Mouse (Mus musculus) erythroid progenitor cell, adult 5-6 weeks (primary cell): ENCODE measurements at regions not wholly inside any gene's neighbourhood (a gene's known extent, or its start where the extent isn't known, plus 50 kb on each side); places are given as distances from the start of the nearest gene placed in this dataset.
"Not testable (repeated sequence)": the region's sequence is repeated elsewhere in the genome, so short reads cannot be mapped to it uniquely, and the experiment has no call there.

ENCODE experiments used
- ATAC-seq: replicated peaks from 2 replicates; pipeline ENCODE4 v1.8.0; 2016; ENCODE audit warnings: moderate number of reproducible peaks, mild to moderate bottlenecking, moderate TSS enrichment, inconsistent platforms; ENCODE audit not compliant: poor library complexity, low FRiP score, severe bottlenecking

DNA sequence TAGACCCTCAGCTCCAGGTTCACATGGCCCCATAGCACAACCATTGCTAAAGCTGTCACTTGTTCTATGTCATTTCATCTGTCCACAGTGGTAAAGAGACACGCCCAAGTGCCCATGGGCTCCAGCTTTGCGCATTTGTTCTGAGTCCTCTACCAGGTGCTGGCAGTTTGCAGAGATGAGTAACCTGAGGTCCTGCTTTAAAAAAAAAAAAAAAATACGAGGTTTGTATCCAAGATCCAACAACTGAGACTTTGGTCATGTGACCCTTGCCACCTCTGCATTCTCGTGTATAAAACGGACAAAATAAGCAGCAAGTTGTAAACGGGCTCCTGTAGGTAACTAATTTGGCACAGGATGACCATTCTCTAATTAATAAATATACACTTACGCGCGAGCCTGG is 79.9 kb downstream of the Cpn2 start:
- no peak for ATAC-seq

DNA sequence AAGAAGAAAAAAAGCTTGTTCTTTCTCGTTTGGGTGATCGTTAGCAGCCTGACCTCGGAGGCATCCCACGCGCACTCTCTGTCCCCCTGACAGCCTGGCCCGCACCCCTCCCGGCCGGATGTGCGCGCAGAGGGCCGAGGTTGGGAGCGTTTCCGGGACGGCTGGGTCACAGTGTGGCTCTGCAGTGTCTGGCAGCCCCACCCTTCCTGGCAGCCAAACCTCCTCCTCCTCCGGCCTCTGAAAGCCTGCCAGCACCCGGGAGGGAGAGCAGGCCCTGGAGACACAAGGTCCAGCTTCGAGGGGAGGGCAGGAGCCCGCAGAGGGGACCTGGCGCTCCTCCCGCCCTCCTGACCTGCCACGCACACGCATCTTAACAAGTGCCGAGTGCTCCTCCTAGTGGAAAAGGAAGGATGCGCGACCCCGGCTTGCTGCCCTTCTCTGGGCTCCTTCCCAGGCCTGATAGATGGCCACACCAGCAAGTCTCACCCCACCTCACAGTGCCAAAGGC is 79.3 kb downstream of the Cpn2 start:
- no peak; the same call in 1 of the 2 replicates for ATAC-seq

DNA sequence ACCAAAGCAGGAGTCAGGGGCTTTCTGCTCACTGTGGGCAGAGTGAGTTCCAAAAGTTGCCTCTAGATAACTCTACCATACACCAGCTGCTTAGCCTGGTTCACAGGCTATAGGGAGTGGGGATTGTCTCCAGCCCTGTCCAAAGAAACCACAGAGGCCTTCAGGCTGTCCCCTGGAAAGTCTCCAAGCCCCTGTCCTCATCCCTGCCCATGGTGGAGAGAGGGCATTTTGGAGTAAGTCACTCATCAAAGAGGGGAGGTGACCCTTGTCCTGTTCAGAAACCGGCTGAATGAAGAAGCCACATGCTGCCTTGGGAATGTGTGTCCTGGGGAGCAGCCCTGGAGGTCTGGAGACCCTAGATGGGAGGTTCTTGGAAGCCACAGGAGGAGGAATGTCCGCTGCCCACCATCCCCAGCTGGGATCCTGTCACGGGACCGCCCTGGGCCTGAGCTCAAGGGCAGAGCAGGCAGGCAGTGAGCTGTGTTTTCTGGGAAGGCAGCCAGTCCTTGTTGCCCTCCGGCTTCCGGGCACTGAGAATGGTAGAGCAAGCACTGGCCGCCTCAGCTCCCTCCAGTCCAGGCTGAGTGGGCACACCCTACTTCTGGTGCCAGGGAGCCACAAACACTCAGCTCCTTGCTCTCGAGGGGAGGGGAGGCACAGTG is 78.4 kb downstream of the Cpn2 start:
- no peak for ATAC-seq

DNA sequence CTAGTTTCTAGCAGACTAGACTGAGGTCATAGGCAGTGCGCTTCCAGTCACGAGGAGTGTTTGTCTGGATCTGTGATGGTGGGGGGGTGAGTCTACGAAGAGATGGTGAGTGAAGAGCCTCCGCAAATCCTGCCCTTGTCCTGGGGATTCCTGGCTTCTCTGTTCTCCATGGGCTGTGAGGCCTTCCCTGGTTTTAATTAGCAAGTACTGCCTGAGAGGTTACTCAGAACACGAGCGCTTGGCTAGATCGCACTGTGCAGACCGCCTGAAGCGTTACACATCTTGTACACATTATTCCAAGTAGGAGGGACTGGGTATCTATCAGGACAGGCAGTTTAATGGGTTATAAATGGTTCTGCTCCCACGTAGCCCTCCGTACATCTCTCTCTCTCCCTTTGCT is 76.9 kb downstream of the Cpn2 start:
- no peak for ATAC-seq

DNA sequence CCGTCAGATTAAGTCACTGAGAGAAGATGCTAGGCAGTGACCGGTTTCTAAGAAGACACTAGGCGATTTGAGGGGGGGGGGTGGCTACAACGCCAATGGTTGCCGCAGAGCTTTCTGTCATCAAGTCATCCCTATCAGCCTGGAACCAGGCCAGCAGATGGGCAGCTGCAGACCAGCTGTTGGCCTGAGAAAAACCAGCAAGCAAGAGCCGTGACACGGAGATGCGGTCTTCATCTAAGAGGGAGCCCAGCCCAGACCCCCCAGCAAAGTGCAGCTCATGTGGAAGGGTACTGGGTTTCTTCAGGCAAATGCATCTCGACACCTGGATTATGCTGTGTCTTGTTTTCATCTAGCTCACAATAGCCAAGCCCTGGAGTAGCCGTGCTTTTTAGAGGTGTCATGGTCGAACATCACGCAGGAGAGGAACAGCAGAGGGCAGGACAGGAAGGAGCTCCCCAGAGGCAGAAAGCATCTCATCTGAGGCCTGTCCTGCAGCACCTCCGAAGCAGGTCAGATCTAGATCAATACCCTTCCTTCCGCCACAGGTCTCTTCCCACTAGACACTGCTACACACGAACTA is 76.3 kb downstream of the Cpn2 start:
- no peak for ATAC-seq

DNA sequence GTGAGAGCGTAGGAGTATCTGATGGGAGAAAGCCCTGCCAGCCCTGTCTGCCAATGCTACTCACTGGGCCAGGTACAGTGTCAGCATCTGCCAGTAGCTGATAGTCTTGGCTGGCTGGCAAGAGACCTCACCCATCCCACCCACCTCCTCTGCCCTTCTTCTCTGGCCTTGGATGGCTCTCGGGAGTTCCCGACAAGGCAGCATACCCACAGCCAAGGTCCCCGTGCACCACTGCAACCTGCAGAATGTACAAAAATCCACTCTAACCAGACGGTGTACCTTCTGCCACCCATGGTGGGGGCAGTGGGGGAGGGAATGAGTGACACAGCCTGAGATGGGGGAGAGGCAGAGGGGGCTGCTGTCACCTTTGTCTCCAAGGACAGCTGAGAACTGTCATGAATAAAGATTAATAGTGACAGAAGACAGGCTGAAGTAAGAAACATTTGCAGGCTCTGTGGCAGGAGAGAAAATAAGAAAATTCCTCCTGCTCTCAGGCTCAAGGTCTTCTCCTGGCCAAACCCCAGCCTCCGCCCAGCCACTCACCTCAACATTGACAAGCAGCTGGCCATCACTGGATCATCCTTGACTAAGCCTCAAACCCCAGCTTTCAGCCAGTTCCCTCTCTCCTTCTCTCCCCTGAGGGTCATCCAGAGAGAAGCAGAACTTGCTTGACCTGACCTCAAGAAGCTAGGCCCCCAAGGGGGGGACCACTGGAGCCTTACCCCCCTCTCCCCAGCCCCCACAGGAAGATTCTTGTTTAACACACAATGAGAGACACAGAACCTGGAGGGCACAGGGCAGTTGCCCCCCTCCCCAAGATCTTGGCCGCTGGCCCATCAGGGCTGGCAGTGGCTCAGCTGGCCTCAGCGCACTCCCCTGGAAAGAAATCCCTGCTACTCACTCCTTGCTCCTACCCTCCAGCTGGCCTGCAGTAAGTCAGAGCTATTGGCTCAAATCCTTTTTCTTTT is 73.7 kb downstream of the Cpn2 start:
- ATAC-seq = peak; percentile 33; the same call in 1 of the 2 replicates

DNA sequence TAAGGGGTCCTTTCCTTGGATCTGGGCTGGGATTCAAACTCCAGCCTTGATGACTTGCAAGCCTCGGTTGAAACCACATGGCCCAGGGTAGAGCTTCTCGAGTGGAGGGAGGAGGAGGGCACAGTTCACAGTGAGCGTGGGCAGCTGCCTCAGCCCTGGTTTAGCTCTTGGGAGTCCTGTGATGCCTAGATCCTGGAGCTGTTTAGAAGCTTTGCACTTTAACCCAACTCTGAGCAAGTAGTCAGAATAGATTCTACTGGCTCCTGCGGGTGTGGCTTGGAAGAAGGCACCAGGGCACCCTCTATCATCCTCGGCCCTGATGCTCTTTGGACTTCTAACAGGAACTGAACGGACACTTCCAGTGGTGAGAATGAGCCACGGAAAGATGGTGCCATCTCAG is 72.5 kb downstream of the Cpn2 start:
- no peak for ATAC-seq

DNA sequence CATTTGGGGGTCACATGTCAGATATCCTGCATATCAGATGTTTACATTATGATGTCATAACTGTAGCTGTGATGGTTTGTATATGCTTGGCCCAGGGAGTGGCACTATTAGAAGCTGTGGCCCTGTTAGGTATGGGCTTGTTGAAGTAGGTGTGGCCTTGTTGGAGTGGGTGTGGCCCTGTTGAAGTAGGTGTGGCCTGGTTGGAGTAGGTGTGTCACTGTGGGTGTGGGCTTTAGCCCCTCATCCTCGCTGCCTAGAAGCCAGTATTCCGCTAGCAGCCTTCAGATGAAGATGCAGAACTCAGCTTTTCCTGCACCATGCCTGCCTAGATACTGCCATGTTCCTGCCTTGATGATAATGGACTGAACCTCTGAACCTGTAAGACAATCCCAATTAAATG is 71.4 kb downstream of the Cpn2 start:
- not testable (repeated sequence) for ATAC-seq

DNA sequence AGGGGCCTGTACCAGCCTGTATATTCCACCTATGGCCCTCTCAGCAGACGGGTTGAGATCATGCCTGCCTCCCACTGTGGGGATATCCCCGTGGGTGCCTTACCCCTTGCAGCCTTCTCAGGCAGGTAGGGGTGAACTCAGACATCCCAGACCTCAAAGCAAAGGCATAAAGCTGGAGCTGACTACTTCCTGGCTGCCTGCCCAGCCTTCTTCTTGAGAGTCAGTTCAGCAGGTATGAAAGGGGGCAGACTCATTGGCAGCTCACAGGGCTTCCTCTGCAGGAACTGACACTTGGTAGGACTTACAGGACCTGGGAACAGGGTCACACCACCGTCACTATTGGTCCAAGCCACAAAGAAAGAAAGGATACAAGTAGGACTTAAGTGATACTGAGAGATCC is 69.9 kb downstream of the Cpn2 start:
- no peak for ATAC-seq

DNA sequence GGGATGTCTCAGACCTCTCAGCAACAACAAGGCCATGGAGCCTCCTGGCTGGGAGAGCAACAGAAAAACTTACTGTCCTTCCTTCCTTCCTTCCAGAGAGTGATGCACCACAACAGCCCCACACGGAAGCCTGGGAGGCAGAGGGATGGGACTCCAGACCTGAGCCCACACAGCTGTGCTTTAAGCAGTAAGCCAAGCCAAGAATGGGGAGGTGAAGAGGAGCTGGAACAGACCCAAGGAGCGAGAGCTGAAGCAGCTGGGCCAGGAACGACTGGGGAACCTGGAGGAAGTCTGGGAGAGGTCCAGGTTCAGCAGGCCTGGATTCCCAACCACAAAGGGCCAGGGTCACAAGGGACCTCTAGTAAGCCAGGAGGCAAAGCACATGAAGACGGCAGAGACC is 67.5 kb downstream of the Cpn2 start:
- no peak for ATAC-seq

DNA sequence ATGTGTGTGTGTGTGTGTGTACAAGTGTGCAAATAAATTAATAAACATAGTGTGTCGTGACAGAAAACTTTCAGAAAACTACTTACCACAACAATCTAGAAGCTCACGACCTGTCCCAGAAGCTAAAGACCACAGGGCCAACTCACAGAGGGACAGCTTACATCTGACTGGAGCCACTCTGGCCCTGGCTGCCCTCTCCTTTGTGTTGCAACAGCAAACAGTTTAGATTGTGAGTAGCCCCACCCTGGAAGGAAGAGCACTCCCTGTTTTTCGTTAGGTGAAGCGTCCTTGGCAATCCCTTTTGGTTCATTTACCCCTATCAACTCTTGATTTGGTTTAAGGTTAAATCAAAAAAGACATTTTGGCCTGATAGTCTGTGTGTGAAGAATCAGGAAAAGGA is 63.2 kb downstream of the Cpn2 start:
- no peak for ATAC-seq

DNA sequence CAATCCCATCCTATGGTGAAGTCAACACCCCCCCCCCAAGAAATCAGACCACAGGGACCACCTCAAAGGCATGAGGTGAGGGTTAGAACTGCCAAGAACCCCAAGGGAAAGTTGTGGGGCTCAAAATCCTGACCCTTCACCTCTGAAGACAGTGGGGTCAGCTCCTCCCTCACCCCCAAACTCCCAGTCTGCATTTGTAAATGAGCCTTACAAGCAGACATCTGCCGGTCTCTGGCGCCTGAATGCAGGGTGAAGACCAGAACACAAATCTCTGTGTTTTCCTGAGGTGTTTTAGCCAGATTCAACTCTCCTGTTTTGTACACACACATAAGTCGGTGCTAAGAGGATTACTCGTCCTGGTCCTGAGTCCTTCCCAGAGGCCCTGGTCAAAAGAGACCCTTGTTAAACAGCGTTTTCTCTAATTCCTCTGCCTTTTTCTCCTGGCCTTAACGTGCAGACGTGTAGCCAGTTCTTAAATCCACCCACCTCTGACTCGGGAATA is 61.9 kb downstream of the Cpn2 start:
- ATAC-seq = no peak

DNA sequence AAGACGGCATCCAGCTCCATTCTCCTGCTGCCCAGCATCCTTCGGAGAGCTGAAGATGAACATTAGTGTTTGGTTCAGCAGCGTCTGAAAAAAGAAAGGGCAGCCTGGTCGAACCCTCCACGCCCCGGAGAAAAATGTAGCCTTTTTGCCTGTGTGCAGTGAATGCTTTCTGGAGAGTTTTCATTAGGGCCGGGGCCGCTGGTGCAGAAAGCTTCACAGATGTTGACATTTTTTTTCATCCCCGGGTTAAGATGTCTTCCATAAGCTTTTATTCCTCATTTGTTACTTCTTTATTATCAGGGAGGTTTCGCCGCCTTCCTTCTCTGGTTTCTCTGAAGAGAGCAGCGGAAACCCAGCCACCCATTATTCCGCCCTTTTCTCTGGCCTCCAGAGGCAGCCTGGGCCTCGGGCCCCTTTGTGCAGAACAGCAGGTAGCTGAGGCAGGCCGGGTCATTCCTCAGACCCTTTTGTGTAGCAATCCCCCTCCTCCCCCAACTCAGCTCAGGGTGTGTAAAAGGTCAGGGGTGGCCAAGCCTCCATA is 61.4 kb downstream of the Cpn2 start:
- ATAC-seq = no peak
